Mouse (Mus musculus) embryonic fibroblast, embryonic 13.5 days (primary cell): Measurements from ENCODE around the gene Osbpl8.

Experiments used
- CTCF ChIP-seq: IDR thresholded peaks from 2 replicates; pipeline ENCODE4 v1.5.1; 2011; ENCODE audit warnings: mild to moderate bottlenecking, control low read depth, low read length, moderate library complexity, borderline replicate concordance; ENCODE audit not compliant: insufficient read depth
- POLR2A ChIP-seq: IDR thresholded peaks from 2 replicates; pipeline ENCODE4 v1.6.1; 2011; ENCODE audit warnings: low read depth, mild to moderate bottlenecking, control low read depth, low read length, moderate library complexity

GRCm38 (mm10) chr10:111226508-111226907 is 62.0 kb downstream of the Osbpl8 start:
- TF ChIP-seq CTCF = peak; percentile 86
- no peak for TF ChIP-seq POLR2A
